Mouse (Mus musculus): Measurements from ENCODE around the gene Fam114a1.

The Fam114a1 gene

DNA sequence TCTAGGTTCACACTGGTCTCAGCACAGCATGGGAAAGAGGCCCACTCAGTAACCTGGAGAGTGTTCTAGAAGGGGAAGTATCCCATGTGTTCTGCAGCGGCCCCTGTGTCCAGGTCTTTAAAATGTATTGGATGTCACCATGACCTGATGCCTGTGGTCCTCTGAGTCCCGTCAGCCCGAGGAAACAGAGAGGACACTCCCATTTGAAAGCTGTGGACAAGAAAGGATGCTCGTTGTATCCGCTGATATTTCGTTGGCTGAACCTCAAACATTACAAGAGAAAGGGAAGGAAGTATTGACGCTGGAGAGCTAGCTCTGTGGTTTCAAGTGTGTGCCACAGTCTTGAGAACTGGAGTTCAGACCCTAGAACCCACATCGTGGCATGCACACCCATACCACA, 49.2 kb downstream of the Fam114a1 start:
- no peaks in the 10 kb centered on the region for H3K36me3 ChIP-seq (ENCODE audit: insufficient read depth, low read length)
- TF ChIP-seq POU5F1 (IDR thresholded peaks at IDR 0.05; ENCODE audit: borderline replicate concordance, low read length) = no peak
- no peak for TF ChIP-seq CTCF (conservative IDR thresholded peaks at IDR 0.05; ENCODE audit: low read length)
- no peak for TF ChIP-seq NANOG (IDR thresholded peaks at IDR 0.05; ENCODE audit: borderline replicate concordance, low read length)
- peaks cover 19% of the 10 kb centered on the region; the same call in 1 of the 2 replicates for H3K4me1 ChIP-seq (replicated peaks; ENCODE audit: low read depth, low read length)
- H3K4me3 ChIP-seq (replicated peaks; ENCODE audit: low read length) = peak overlapping the region; percentile 59; the same call in 1 of the 2 replicates
- H3K27me3 ChIP-seq (ENCODE audit: insufficient read depth, low read length) = no peaks in the 10 kb centered on the region
- no peaks in the 10 kb centered on the region; the same call in 1 of the 2 replicates for H3K9me3 ChIP-seq (ENCODE audit: low read length)

DNA sequence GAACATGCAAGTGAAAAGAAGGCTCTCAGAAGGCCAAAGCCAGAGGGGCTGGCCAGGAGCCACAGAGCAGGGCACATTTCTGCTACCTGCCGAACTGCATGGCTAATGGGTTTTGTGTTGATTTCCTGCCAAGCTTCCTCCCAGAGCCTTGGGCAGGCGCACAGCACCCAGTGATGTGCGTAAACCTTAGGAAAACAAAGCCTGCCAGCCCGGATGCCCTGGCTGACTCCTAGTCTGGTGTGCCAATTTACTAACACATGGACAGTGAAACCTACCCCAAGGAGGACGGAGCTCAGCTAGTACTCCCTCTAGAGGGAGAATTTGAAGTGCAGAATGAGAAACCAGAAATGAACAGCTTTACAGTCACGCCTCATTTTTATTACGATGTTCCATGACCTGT, 50.0 kb downstream of the Fam114a1 start:
- H3K9me3 ChIP-seq (ENCODE audit: low read length) = no peaks in the 10 kb centered on the region; the same call in 1 of the 2 replicates
- peak overlapping the region; percentile 59 for H3K4me3 ChIP-seq (replicated peaks; ENCODE audit: low read length)
- TF ChIP-seq NANOG (IDR thresholded peaks at IDR 0.05; ENCODE audit: borderline replicate concordance, low read length) = no peak
- peak; percentile 45 for TF ChIP-seq CTCF (conservative IDR thresholded peaks at IDR 0.05; ENCODE audit: low read length)
- peaks cover 15% of the 10 kb centered on the region; the same call in 1 of the 2 replicates for H3K4me1 ChIP-seq (replicated peaks; ENCODE audit: low read depth, low read length)
- H3K36me3 ChIP-seq (ENCODE audit: insufficient read depth, low read length) = no peaks in the 10 kb centered on the region
- no peaks in the 10 kb centered on the region for H3K27me3 ChIP-seq (ENCODE audit: insufficient read depth, low read length)

- H3K4me3 ChIP-seq (replicated peaks; ENCODE audit: low read length) = no peak overlapping the region
- H3K4me1 ChIP-seq (replicated peaks; ENCODE audit: low read depth, low read length) = peaks cover 16% of the 10 kb centered on the region; the same call in 1 of the 2 replicates
- no peaks in the 10 kb centered on the region for H3K27me3 ChIP-seq (ENCODE audit: insufficient read depth, low read length)
- no peaks in the 10 kb centered on the region for H3K36me3 ChIP-seq (ENCODE audit: insufficient read depth, low read length)
- TF ChIP-seq CTCF (conservative IDR thresholded peaks at IDR 0.05; ENCODE audit: low read length) (no peak), POU5F1 (IDR thresholded peaks at IDR 0.05; ENCODE audit: borderline replicate concordance, low read length) (no peak), NANOG (IDR thresholded peaks at IDR 0.05; ENCODE audit: borderline replicate concordance, low read length) (no peak)
- H3K9me3 ChIP-seq (ENCODE audit: low read length) = no peaks in the 10 kb centered on the region; the same call in 1 of the 2 replicates
Measured at GRCm38 (mm10) chr5:65022006-65022405, 52.1 kb downstream of the Fam114a1 start.

DNA sequence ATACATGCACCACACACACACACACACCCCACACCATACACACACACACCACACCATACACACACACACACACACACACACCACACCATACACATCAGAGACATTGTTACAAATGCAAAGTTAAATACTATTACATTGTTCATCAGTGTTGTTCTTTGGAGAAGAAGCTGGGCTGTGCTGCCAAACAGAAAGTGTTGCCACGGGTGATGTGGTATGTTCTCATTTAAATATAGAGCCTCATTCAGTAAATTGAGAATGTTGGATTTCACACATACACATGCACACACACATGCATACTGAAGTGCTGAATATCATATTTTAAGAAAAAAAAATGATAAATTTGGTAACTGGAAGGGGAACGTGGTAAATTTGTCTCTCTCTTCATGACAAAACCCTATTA, 54.8 kb downstream of the Fam114a1 start:
- H3K4me1 ChIP-seq (replicated peaks; ENCODE audit: low read depth, low read length) = peaks cover 20% of the 10 kb centered on the region
- TF ChIP-seq NANOG (IDR thresholded peaks at IDR 0.05; ENCODE audit: borderline replicate concordance, low read length) (no peak), POU5F1 (IDR thresholded peaks at IDR 0.05; ENCODE audit: borderline replicate concordance, low read length) (no peak), CTCF (conservative IDR thresholded peaks at IDR 0.05; ENCODE audit: low read length) (no peak)
- H3K27me3 ChIP-seq (ENCODE audit: insufficient read depth, low read length) = 0 out of 2 replicates have a peak, but pooled peaks cover 4% of the 10 kb centered on the region
- H3K9me3 ChIP-seq (ENCODE audit: low read length) = no peaks in the 10 kb centered on the region; the same call in 1 of the 2 replicates
- no peaks in the 10 kb centered on the region for H3K36me3 ChIP-seq (ENCODE audit: insufficient read depth, low read length)
- no peak overlapping the region for H3K4me3 ChIP-seq (replicated peaks; ENCODE audit: low read length)

- no peak overlapping the region for H3K4me3 ChIP-seq (replicated peaks; ENCODE audit: low read length)
- TF ChIP-seq CTCF (conservative IDR thresholded peaks at IDR 0.05; ENCODE audit: low read length) = no peak
- no peak for TF ChIP-seq POU5F1 (IDR thresholded peaks at IDR 0.05; ENCODE audit: borderline replicate concordance, low read length)
- TF ChIP-seq NANOG (IDR thresholded peaks at IDR 0.05; ENCODE audit: borderline replicate concordance, low read length) = no peak
- H3K4me1 ChIP-seq (replicated peaks; ENCODE audit: low read depth, low read length) = peaks cover 14% of the 10 kb centered on the region
- no peaks in the 10 kb centered on the region; the same call in 1 of the 2 replicates for H3K9me3 ChIP-seq (ENCODE audit: low read length)
- no peaks in the 10 kb centered on the region for H3K36me3 ChIP-seq (ENCODE audit: insufficient read depth, low read length)
- H3K27me3 ChIP-seq (ENCODE audit: insufficient read depth, low read length) = 0 out of 2 replicates have a peak, but pooled peaks cover 4% of the 10 kb centered on the region
Measured at GRCm38 (mm10) chr5:65025916-65026315, 56.0 kb downstream of the Fam114a1 start.

GRCm38 (mm10) chr5:65026776-65027175, 56.9 kb downstream of the Fam114a1 start:
- peaks cover 14% of the 10 kb centered on the region for H3K4me1 ChIP-seq (replicated peaks; ENCODE audit: low read depth, low read length)
- H3K4me3 ChIP-seq (replicated peaks; ENCODE audit: low read length) = no peak overlapping the region
- 0 out of 2 replicates have a peak, but pooled peaks cover 4% of the 10 kb centered on the region for H3K27me3 ChIP-seq (ENCODE audit: insufficient read depth, low read length)
- TF ChIP-seq POU5F1 (IDR thresholded peaks at IDR 0.05; ENCODE audit: borderline replicate concordance, low read length) (no peak), NANOG (IDR thresholded peaks at IDR 0.05; ENCODE audit: borderline replicate concordance, low read length) (no peak), CTCF (conservative IDR thresholded peaks at IDR 0.05; ENCODE audit: low read length) (no peak)
- H3K36me3 ChIP-seq (ENCODE audit: insufficient read depth, low read length) = no peaks in the 10 kb centered on the region
- H3K9me3 ChIP-seq (ENCODE audit: low read length) = no peaks in the 10 kb centered on the region; the same call in 1 of the 2 replicates

DNA sequence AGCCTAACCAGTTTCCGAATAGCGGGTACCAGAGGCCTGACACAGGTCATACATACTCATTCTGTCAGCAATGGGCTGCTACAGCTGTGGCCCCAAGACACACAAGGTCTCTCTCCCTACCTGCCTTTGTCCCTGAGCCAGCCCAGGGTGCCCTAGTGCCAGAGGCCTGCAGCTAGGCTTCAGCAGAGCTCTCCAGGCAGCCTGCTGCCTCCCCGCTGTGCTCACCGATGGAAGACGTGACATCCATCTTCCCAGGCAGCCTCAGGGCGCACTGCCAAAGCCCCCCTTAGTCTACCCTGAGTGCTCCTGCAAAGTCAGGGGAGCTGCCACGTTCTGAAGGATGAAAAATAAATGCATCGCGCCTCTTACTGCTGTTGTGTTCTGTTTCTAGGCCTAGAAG, 58.1 kb downstream of the Fam114a1 start:
- H3K9me3 ChIP-seq (ENCODE audit: low read length) = no peaks in the 10 kb centered on the region; the same call in 1 of the 2 replicates
- 0 out of 2 replicates have a peak, but pooled peaks cover 4% of the 10 kb centered on the region for H3K27me3 ChIP-seq (ENCODE audit: insufficient read depth, low read length)
- peak overlapping the region; percentile 24; the same call in 1 of the 2 replicates for H3K4me3 ChIP-seq (replicated peaks; ENCODE audit: low read length)
- peaks cover 14% of the 10 kb centered on the region for H3K4me1 ChIP-seq (replicated peaks; ENCODE audit: low read depth, low read length)
- TF ChIP-seq NANOG (IDR thresholded peaks at IDR 0.05; ENCODE audit: borderline replicate concordance, low read length) (no peak), POU5F1 (IDR thresholded peaks at IDR 0.05; ENCODE audit: borderline replicate concordance, low read length) (no peak)
- H3K36me3 ChIP-seq (ENCODE audit: insufficient read depth, low read length) = no peaks in the 10 kb centered on the region

DNA sequence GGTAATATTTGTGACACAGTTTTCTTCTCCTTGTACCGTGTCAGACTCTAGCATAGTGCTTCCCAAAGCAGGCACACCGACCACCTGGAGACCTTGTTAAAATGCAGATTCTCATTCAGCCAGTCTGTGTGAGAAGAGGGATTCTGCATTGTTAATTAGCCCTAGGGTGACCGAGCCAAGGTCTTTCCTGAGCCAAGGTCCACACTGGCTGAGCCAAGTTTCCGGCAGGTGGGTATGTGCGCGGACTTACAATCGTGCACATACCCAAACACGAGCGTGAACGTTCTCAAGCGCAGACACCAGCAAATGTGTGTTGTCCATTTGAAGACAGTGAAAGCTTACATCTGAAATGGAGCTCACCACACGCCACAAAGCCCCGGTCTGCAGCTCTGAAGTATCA, 66.7 kb downstream of the Fam114a1 start:
- TF ChIP-seq POU5F1 (IDR thresholded peaks at IDR 0.05; ENCODE audit: borderline replicate concordance, low read length) (no peak), CTCF (conservative IDR thresholded peaks at IDR 0.05; ENCODE audit: low read length) (no peak), NANOG (IDR thresholded peaks at IDR 0.05; ENCODE audit: borderline replicate concordance, low read length) (no peak)
- Histone ChIP-seq H3K36me3 (ENCODE audit: insufficient read depth, low read length) (no peaks in the 10 kb centered on the region), H3K4me3 (replicated peaks; ENCODE audit: low read length) (no peak overlapping the region), H3K9me3 (ENCODE audit: low read length) (peaks cover 11% of the 10 kb centered on the region), H3K27me3 (ENCODE audit: insufficient read depth, low read length) (no peaks in the 10 kb centered on the region), H3K4me1 (replicated peaks; ENCODE audit: low read depth, low read length) (peaks cover 23% of the 10 kb centered on the region)

GRCm38 (mm10) chr5:65038305-65038704, 68.4 kb downstream of the Fam114a1 start:
- Histone ChIP-seq H3K4me3 (replicated peaks; ENCODE audit: low read length) (no peak overlapping the region), H3K36me3 (ENCODE audit: insufficient read depth, low read length) (no peaks in the 10 kb centered on the region), H3K27me3 (ENCODE audit: insufficient read depth, low read length) (no peaks in the 10 kb centered on the region), H3K9me3 (ENCODE audit: low read length) (peaks cover 11% of the 10 kb centered on the region), H3K4me1 (replicated peaks; ENCODE audit: low read depth, low read length) (peaks cover 23% of the 10 kb centered on the region)
- no peak for TF ChIP-seq NANOG (IDR thresholded peaks at IDR 0.05; ENCODE audit: borderline replicate concordance, low read length)
- TF ChIP-seq POU5F1 (IDR thresholded peaks at IDR 0.05; ENCODE audit: borderline replicate concordance, low read length) = no peak
- no peak for TF ChIP-seq CTCF (conservative IDR thresholded peaks at IDR 0.05; ENCODE audit: low read length)
